Mouse (Mus musculus) gastrocnemius, postnatal 25 days (tissue): Measurements from ENCODE around the gene Psph. TPM values are rescaled to one million over a fixed set of nuclear protein-coding genes. Genes with fewer than 3 reads are reported as not detected.
A peak's percentile ranks its signal among the peaks of the same experiment; 100 is the strongest.
"Not testable (repeated sequence)": the region's sequence is repeated elsewhere in the genome, so short reads cannot be mapped to it uniquely, and the experiment has no call there.

Experiments
- DNase-seq: peaks from one replicate; pipeline ENCODE4 v3.0.0; 2022
- long read RNA-seq, 2 experiments: library from polyadenylated mRNA; stranded (forward); transcript quantifications; one replicate each; pipeline ENCODE4 v2.0.0; 2021
- total RNA-seq, 2 experiments: library from RNA; stranded (reverse); gene quantifications; 1 replicate in 1 of 2; 2 replicates in 1 of 2; pipeline ENCODE4 v1.2.3; 2021

Psph gene
- total RNA-seq, result 10 to 100 TPM; 11.6 to 12.3 TPM
- long read RNA-seq, experiment 1, partial matches to known transcripts, result 25 of 44 reads
- long read RNA-seq, experiment 1, other reads (novel, unspliced or antisense), result 17 of 44 reads
- long read RNA-seq, experiment 2, partial matches to known transcripts, result 21 of 40 reads
- long read RNA-seq, experiment 2, other reads (novel, unspliced or antisense), result 18 of 40 reads

- peak; percentile 96 for DNase-seq
Measured at GRCm38 (mm10) chr5:129786818-129787790, at the start of gene Psph. TSS of gene Psph (minus strand) at chr5:129787449.

GRCm38 (mm10) chr5:129790591-129790990, 3.3 kb upstream of the Psph start:
- not testable (repeated sequence) for DNase-seq

- DNase-seq, result no peak
Measured at GRCm38 (mm10) chr5:129787818-129788593, 757 bp upstream of the Psph start.

GRCm38 (mm10) chr5:129786161-129786560, 1.1 kb downstream of the Psph start:
- no peak for DNase-seq

GRCm38 (mm10) chr5:129785235-129785870, 1.9 kb downstream of the Psph start:
- DNase-seq, result no peak

GRCm38 (mm10) chr5:129782211-129782610, 5.0 kb downstream of the Psph start:
- no peak for DNase-seq

GRCm38 (mm10) chr5:129780131-129780530, 7.1 kb downstream of the Psph start:
- DNase-seq, result no peak

- DNase-seq, result peak; percentile 89
Measured at GRCm38 (mm10) chr5:129778996-129779716, 8.1 kb downstream of the Psph start.

GRCm38 (mm10) chr5:129778348-129778995, 8.8 kb downstream of the Psph start:
- DNase-seq, result no peak

- DNase-seq, result no peak
Measured at GRCm38 (mm10) chr5:129774661-129775060, 12.6 kb downstream of the Psph start.

GRCm38 (mm10) chr5:129773330-129773729, 13.9 kb downstream of the Psph start:
- not testable (repeated sequence) for DNase-seq

- no peak for DNase-seq
Measured at GRCm38 (mm10) chr5:129772433-129772832, 14.8 kb downstream of the Psph start.

GRCm38 (mm10) chr5:129770443-129771355, 16.6 kb downstream of the Psph start:
- no peak for DNase-seq

- DNase-seq, result no peak
Measured at GRCm38 (mm10) chr5:129761865-129762540, 25.2 kb downstream of the Psph start.

GRCm38 (mm10) chr5:129759929-129760480, 27.2 kb downstream of the Psph start:
- no peak for DNase-seq

GRCm38 (mm10) chr5:129756886-129757285, 30.4 kb downstream of the Psph start:
- DNase-seq, result no peak

GRCm38 (mm10) chr5:129744050-129744449, 43.2 kb downstream of the Psph start:
- DNase-seq, result no peak

- DNase-seq, result no peak
Measured at GRCm38 (mm10) chr5:129742903-129743488, 44.3 kb downstream of the Psph start.
